Mouse (Mus musculus): ENCODE data around the gene Edn3. TPM values are rescaled to one million over a fixed set of nuclear protein-coding genes. Genes with fewer than 3 reads are reported as not detected.

Edn3 gene
- 3.5 and 5.4 TPM in 2 replicates for polyA plus RNA-seq (2012; rRNA removed)

DNA sequence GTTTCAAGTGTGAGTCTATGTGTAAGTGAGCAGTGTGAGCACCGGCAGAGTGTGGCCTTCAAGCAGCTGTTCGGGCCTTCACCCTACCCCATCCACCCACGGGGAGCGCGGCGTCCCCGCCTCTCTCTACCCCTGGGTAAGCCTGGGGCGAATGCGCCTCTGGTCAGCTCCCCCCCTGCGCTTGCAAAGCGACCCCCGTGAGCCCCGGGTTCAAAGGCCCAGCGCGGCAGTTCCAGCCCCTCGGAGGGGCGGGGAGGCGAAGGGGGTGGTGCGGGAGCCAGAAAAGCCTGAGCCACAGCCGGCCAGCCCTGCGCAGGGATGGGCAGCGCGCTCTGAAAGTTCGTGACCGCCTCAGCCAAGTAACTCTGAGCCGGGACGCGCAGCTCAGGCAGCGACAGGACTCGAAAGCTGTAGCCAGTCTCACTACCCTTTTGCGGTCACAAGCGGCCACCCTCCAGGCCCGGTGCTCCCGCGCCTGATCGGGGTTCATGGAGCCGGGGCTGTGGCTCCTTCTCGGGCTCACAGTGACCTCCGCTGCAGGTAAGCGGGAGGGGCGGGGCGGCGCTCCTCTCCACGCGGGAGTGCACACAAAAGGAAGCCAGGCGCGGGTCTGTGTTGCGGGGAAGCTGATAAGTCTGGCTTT is at the start of gene Edn3:
Gene Edn3 (plus strand): TSS at position 141 of the 643 bp plus-strand sequence.
- no peak for DNase-seq (ENCODE audit: low spot score)

- DNase-seq (ENCODE audit: low spot score) = no peak
Measured at GRCm38 (mm10) chr2:174712043-174712442, 48.4 kb upstream of the Edn3 start.

- no peak for DNase-seq (ENCODE audit: low spot score)
Measured at GRCm38 (mm10) chr2:174715938-174716337, 44.5 kb upstream of the Edn3 start.

DNA sequence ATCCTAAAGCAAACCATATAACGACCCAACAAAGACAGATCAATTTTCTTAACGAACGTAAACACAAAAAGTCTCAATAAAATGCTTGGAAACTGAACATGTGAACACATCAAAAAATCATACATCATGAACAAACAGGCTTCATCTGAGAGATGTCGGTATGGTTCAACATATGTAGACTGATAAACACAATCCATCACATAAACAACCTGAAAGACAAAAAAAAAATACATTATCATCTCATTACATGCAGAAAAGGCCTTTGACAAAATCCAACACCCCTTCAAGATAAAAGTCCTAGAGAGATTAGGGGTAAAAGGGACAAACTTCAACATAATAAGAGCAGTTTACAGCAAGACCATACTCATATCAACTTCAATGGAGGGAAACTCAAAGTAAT is 42.6 kb upstream of the Edn3 start:
- no peak for DNase-seq (ENCODE audit: low spot score)

GRCm38 (mm10) chr2:174727114-174727823 is 33.1 kb upstream of the Edn3 start:
- no peak for DNase-seq (ENCODE audit: low spot score)

DNA sequence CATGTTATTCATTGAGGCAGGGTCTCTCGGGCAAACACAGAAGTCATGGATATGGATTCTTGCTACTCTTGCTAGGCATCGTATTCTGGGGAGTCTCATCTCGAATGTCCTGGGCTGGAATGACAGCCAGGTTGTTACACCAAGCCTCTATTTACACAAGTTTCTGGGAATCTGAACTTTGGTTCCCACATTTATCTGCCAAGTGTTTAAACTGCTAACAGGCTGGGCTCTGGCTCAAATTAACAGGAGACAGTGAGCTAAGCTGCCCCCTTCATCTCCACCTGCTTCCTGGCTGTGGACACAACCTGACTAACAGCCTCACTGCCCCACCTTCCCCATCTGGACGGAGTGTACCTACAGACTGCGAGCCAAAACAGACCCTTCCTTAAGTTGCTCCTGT is 28.5 kb upstream of the Edn3 start:
- no peak for DNase-seq (ENCODE audit: low spot score)

DNA sequence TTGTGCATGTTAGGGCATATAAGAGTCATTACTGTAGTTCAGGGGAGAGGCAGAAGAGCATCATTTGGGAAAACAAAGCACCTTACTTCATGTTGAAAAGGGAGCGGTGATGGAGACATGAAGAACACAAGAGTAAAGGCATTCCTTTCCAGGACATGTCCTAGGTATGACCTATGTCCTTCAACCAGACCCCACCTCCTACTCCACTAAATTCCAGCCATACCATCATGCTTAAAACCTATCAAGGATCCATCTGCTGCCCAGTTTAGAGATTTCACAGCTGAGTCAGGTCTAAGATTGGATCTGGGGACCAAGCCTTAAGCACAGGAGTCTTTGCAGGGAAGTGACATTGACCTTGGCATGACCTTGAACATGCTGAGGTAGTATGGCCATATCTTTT is 25.1 kb upstream of the Edn3 start:
- no peak for DNase-seq (ENCODE audit: low spot score)

- DNase-seq (ENCODE audit: low spot score) = no peak
Measured at GRCm38 (mm10) chr2:174747182-174747581, 13.2 kb upstream of the Edn3 start.

- no peak for DNase-seq (ENCODE audit: low spot score)
Measured at GRCm38 (mm10) chr2:174748381-174748780, 12.0 kb upstream of the Edn3 start.

- DNase-seq (ENCODE audit: low spot score) = no peak
Measured at GRCm38 (mm10) chr2:174753197-174753596, 7.2 kb upstream of the Edn3 start.

GRCm38 (mm10) chr2:174754231-174754630 is 6.2 kb upstream of the Edn3 start:
- DNase-seq (ENCODE audit: low spot score) = no peak

DNA sequence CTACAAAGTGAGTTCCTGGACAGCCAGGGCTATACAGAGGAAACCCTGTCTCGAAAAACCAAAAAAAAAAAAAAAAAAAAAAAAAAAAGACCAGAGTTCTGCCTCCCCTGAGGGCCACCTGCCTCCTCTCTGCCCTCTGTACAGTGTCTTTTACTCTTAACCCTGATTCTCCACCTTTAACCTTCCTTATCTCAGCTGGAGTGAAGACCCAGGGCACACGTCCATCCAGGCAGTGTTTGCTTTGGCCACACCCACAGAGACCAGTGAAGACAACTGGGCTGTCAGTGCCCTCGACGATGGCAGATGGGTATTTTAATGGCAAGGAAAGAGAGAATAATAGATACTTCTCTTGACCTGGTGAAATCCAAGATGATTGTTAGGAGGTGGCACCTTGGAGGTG is 1.2 kb upstream of the Edn3 start:
- DNase-seq (ENCODE audit: low spot score) = no peak

DNA sequence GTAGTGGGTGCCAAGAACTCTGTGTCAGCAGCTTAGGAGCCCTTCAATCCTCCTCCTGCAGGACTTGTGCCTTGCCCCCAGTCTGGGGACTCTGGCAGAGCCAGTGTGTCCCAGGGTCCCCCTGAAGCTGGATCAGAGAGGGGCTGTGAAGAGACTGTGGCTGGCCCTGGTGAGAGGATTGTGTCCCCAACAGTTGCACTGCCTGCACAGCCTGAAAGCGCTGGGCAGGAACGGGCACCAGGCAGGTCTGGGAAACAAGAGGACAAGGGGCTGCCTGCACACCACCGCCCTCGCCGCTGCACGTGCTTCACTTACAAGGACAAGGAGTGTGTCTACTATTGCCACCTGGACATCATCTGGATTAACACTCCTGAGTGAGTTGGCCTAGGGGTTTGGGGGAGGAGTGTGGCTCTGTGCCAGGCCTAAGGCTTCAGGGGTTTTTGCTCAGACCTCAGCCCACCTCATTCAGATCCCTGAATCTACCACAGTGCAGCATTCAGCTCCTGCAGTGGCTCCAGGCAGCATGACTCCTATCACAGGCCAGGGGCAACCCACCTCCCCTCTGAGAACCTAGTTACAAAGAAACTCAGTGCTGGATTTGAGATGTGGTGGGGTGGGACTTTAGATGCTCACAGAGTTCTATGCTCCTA is 1.2 kb downstream of the Edn3 start:
- DNase-seq (ENCODE audit: low spot score) = no peak

- DNase-seq (ENCODE audit: low spot score) = no peak
Measured at GRCm38 (mm10) chr2:174762310-174762709, 1.9 kb downstream of the Edn3 start.

- DNase-seq (ENCODE audit: low spot score) = no peak
Measured at GRCm38 (mm10) chr2:174768891-174769528, 8.6 kb downstream of the Edn3 start.

DNA sequence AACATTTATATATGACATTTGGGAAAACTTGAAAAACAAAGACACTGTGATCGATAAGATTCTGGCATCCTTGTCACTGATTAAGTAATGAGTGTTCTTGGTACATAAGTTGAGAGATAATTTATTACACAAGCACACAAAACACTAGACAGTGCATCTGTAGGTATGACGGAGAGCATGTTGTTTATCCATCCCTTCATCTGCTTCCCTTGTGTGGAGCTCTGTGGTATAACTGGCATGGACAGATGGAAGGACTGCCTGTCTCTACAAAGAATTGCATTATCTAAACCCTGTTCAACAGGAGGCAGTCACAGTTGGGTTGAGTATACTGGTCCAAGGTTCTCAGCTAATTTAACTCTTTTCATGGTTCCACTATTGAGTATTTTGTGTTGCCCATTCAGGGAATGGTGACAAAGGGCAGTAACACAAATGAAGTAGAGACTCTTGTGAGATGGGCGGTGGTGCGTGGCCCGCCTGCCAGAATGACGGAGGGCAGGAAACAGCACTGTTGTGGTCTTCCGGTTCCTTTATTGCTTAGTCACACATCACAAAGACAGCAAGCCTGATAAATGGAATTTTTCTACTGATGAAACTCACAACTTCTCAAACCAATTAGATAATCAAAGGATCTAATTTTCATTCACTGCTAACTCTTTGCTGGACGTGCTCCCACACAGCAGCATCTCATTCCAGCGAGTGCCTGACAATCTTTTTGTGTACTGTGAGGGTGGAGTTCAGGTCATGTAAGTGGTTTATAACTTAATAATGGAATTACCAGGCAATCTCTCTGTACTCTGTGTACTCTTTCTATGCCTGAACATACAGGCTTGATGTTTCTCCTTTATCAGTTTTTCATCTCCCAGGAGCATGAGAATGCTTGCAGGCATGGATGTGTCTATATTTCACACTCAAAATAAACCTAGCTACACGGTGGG is 14.0 kb downstream of the Edn3 start:
- DNase-seq (ENCODE audit: low spot score) = no peak

DNA sequence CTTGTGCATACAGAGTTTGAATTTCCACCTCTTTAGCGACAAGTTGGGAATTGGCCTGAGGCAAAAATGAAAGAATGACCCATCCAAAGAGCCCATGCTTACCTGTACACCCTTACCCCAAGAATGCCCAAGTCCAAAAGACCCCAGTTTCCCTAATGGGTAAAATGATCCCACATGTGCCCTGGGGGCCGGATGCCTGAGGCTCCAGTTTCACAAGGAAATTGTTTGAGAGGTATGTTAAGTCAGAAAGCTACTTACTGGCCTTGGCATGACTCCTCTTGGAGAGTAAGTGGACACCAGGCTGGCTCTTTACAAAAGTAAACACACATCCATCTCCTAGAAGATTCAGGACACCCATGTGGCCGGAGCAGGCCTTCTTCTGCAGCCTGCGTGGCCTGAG is 21.6 kb downstream of the Edn3 start:
- no peak for DNase-seq (ENCODE audit: low spot score)

GRCm38 (mm10) chr2:174782880-174783279 is 22.5 kb downstream of the Edn3 start:
- DNase-seq (ENCODE audit: low spot score) = no peak

DNA sequence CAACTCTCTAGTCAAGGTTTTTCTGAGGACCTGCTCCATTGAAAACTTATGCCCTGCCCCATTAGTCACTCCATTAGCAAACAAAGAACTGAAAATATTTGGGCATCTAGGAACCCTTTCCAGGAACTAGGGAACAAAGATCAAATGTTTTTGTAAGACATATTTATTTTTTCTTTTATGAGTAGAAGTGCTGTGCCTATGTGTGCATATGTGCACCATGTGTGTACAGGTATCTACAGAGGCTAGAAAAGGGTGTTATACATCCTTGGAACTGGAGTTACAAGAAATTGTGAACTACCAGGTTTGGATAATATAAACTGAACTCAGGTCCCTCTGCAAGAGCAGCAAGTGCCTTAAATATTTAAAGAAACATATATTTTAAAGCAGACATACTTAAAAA is 28.4 kb downstream of the Edn3 start:
- no peak for DNase-seq (ENCODE audit: low spot score)

GRCm38 (mm10) chr2:174792436-174793125 is 32.2 kb downstream of the Edn3 start:
- DNase-seq (ENCODE audit: low spot score) = no peak

DNA sequence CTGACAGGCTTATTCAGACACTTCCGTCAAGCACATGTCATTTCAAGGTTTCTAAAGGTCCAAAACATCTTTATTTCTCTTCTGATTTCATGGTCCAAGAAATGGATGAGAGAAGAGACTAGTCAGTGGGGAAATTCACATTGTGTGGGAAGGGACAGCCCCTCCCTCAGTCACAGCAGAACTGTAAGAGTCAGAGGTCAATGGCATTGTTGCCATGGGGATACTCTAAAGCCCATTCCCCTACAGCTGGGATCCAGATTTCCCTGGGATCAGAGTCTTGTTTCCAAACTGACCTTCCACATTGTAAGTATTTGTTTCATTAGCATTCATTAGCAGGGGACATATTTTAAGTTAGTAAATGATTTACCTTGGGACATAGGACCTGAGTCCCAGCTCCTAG is 32.8 kb downstream of the Edn3 start:
- no peak for DNase-seq (ENCODE audit: low spot score)

All from urinary bladder, adult 2 months (tissue).